Mouse (Mus musculus): Measurements from ENCODE around the gene Atp2a2. TPM values are rescaled to one million over a fixed set of nuclear protein-coding genes. Genes with fewer than 3 reads are reported as not detected.
"Not testable (repeated sequence)": the region's sequence is repeated elsewhere in the genome, so short reads cannot be mapped to it uniquely, and the experiment has no call there.

The Atp2a2 gene
- total RNA-seq, 2 experiments from 2014 or later = 737 to 785 TPM

DNA sequence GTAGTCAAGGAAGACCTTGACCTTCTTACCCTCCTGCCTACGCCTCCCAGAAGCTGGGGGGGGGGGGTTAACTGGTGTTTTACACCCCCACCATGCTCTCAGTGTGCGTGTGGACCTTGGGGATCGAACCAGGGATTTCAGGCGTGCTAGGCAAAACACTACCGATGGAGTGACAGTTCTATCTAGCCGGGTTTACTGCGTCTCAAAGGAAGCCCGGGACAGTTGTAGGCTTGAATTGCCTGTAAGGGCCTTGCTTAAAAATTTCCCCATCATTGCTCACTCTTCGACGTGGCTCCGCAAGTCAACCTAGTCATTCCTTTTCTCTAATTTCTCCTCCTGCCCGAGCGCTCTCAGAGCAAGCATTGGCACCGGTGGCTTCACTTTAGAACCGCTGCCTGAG, 78.9 kb downstream of the Atp2a2 start:
- DNase-seq (ENCODE audit: low spot score in 2 of 2) = no peak
- intact Hi-C loops (cut with DNase I) = no loop called here

DNA sequence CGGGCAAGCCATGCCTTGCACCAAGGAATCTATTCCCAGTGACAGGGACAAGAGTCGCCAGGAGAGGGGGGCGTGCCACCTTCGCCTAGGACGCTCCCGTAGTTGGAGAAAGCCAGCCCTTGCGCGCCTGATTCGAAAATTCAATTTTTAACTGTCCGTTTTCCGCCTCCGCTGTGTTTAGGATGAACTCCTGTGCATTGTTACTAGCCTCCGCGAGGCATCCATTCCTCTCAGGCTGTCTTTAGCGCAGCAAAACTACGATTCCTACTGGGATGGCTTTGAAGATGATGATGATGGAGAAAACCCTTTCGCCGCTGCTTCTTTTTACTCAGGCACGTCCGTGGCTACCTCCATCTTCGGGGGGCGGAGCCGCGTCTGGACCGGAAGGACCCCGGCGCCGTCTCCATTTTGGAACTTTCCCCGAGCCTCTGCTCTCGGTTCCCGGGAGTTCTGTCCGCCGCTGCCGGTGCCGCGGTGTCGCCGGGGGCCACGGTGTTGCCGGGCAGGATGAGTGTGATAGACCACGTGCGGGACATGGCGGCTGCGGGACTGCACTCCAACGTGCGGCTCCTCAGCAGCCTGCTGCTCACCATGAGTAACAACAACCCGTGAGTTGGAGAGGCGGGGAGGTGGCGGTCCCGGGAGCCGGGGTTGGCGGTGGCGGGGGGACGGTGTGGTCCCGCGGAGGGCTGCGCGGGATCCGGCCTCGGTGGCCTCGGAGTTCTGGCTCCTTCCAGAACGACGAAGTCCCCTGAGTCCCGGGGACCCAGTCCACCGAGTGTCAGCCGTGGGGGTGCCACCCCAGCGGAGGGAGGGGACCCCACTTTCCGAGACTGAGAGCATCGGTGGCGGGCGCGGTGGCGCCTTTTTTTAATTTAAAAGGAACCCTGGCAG, 79.7 kb downstream of the Atp2a2 start:
- intact Hi-C loops (cut with DNase I) = no loop called here
- peak; percentile 85 to 88 for DNase-seq (ENCODE audit: low spot score in 2 of 2)

DNA sequence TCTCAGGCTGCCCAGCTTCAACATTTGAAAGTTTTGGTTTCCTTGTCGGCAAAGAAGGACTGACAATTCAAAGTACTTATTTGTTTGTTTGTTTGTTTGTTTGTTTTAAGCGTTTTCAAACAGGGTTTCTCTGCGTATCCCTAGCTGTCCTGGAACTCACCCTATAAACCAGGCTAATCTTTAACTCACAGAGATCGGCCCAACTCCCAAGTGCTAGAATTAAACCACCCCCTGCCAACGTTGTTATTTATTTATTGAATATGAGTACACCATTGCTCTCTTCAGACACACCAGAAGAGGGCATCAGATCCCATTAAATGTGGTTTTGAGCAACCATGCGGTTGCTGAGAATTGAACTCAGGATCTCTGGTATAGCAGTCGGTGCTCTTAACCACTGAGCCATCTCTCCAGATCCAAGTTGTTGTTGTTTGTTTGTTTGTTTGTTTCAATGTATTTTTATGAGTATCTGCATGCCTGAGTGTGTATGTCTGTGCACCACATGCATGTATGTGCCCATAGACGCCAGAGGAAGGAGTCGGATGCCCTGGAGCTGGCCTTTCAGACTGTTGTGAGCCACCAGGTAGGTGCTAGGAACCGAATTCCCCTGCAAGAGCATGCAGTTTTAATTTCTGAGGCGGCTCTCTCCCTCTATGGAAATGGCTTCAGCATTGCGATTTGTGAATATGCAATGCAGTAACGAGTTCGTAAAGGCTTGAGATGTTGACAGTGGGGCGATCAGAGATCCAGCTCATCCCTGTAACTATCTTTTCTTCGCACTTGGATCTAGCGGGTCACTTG, 80.6 kb downstream of the Atp2a2 start, which contains the start of gene Anapc7:
Gene Anapc7 (plus strand): TSS at position 423 of the 798 bp plus-strand sequence.
- intact Hi-C loops (cut with DNase I) = no loop called here
- no peak for DNase-seq (ENCODE audit: low spot score in 2 of 2)

DNA sequence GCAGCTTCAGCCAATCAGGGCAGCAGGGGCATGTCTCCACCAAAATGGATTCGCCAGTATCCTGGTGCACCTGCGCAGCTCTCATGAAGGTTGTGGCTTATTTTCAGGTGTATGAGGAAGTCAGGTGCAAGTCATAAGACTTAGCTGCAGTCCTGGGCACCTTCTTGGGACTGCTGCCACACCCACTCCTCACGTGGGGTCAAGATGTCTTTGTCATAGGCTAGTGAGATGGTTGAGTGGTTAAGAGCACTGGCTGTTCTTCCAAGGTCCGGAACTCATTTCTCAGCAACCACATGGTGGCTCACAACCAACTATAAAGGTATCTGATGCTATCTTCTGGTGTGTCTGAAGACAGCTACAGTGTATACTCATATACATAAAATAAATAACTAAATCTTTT, 81.3 kb downstream of the Atp2a2 start:
- intact Hi-C loops (cut with DNase I); DNase-seq (ENCODE audit: low spot score in 2 of 2): not testable (repeated sequence)

DNA sequence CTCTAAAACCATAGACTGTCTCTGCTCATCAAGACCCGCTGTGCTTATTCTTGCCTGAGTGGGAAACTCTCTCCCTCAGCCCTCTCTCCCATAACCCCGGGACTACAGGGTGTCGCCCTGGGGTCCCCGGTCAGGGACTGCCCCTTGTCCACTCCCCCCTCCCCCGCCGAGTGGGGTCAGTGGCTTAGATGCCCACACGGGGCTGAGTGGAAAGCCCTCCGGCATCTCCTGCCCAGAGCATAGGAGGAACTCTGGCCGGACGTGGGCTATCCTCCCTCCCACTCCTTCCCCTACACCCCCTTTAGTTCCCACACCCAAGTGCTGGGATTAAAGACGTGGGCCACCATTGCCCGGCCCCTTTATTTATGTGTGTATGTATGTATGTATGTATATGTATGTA, 86.6 kb downstream of the Atp2a2 start:
- intact Hi-C loops (cut with DNase I) = no loop called here
- no peak for DNase-seq (ENCODE audit: low spot score in 2 of 2)

DNA sequence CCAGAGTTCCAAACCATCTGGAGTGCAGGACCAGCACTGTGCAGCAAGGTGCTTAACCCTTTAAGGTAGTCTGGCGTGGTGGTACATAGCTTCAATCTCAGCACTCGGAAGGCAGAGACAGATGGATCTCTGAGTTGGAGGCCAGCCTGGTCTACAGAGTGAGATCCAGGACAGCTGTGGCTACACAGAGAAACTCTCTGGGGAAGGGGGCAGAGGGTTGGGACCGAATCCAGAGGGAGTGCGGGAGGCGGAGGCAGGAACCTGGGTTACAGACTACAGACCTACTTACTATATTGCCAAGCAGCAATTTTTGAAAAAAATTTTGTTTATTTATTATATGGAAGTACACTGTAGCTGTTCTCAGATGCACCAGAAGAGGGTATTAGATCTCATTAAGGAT, 87.7 kb downstream of the Atp2a2 start:
- no peak for DNase-seq (ENCODE audit: low spot score in 2 of 2)
- intact Hi-C loops (cut with DNase I) = no loop called here

DNA sequence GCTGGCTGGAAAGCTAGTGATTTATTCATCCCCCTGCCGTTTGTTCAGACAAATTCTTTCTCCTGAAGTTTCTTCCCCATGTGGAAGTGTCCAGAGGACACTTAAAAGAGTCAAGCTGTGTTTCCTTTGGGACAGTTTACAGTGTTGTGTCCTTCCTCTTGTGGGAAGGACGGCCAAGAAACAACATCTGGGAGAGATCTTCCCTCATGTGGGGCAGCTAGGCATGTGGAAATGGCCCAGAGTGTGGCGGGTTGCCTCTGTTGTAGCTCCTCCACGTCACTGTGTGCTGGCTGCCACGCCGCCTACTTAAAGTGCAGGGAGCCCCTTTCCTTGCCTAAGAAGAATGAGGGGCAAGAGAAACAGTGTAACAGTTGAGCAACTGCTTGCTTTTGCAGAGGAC, 89.2 kb downstream of the Atp2a2 start:
- DNase-seq (ENCODE audit: low spot score in 2 of 2) = no peak
- intact Hi-C loops (cut with DNase I) = no loop called here

DNA sequence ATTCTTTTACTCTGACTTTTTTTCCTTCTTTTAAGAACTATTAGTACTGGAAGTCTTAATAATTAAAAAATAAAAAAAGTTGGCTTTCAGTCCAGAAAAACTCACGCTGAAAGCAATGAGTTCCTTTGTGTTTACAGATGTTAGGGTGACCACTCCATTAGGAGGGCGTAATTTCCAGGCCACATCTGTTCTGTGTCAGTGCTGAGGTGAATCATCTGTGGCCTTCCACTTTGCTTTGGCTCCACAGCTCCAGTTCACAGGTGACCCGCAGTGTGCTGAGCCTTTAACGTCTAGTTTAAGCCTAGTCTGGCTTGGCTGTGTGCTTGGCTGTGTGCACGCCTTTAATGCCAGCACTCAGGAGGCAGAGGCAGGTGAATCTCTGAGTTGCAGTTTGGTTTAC, 90.1 kb downstream of the Atp2a2 start:
- intact Hi-C loops (cut with DNase I) = no loop called here
- DNase-seq (ENCODE audit: low spot score in 2 of 2) = no peak

DNA sequence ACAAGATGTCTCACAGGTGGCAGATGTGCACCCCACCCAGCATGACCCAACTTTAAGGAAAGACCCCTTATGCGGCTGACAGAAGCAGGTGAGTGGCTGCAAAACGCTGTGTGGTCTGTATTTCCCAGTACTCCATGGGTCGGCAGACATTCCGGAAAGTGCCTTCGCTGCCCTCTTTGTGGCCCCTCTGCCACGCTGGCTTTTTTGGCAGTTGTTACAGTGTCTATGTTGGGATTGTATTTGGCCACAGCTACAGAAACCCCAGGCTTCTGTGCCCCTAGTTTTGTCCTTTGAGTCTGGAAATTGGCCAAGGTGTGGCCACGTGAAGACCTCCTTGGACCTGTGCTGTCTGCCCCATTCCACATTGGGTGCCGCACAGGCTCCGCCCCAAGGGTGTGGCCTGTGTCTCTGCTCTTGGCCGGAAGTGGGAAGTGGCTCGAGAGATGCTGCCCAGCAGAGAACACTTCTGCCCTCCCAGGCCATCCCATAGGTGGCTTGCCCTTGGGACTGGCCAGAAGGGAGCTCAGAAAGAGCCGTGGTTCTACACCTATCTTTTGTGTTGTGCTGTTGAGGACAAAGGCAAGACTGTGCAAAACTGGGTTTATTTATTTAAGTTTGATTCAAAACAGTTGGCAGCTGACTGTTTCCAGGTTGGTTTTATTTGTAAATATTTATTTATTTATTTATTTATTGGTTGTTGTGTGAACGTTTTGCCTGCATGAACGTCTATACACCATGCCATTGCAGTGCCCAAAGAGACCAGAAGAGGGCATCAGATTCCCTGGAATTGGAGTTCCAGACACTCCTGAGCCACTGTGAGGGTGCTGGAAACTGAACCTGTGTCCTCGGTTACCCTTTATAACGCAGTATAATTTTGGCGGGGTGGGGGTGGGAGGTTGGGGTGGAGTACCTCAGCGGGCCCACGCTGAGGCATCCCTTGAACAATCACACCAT, 92.1 kb downstream of the Atp2a2 start:
- intact Hi-C loops (cut with DNase I) = no loop called here
- DNase-seq (ENCODE audit: low spot score in 2 of 2) = no peak

DNA sequence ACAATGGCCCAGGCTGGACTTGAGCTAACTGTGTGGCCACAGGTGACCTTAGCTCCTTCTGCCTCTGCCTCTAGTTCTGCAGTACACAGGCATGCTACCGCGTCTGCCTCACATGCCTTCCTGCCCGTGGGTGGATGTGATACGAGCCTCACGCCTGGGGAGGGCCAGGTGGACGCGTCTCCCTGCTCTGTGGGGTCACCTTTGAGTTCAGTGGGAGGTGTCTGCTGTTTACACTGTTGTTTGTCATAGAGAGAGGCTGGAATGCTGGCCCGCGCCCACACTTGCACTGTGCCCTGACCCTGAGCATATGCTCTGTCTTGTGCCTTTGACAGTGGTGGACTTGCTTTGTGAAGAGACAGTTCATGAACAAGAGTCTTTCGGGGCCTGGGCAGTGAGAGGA, 96.5 kb downstream of the Atp2a2 start:
- intact Hi-C loops (cut with DNase I) = no loop called here
- DNase-seq (ENCODE audit: low spot score in 2 of 2) = no peak

Other genes starting within 250 kb of the Atp2a2 start
- 10 to 100 TPM; 10.4 to 12.1 TPM for gene Tctn1, start 237.8 kb downstream of the Atp2a2 start, total RNA-seq (2021)
- 10 to 100 TPM; 30.4 to 31.9 TPM for gene Pptc7, start 217.9 kb downstream of the Atp2a2 start, total RNA-seq (2021)
- gene Rad9b, start 148.0 kb downstream of the Atp2a2 start, total RNA-seq (2021) = 1 to 10 TPM; 3.0 to 3.7 TPM
- 100 to 1,000 TPM; 200 to 203 TPM for gene Vps29, start 147.9 kb downstream of the Atp2a2 start, total RNA-seq (2021)
- 10 to 100 TPM; 23.4 to 25.7 TPM for gene Gpn3, start 130.3 kb downstream of the Atp2a2 start, total RNA-seq (2021)
- 10 to 100 TPM; 74.2 to 77.6 TPM for gene Fam216a, start 129.9 kb downstream of the Atp2a2 start, total RNA-seq (2021)
- 100 to 1,000 TPM; 250 to 273 TPM for gene Arpc3, start 110.3 kb downstream of the Atp2a2 start, total RNA-seq (2021)
- 10 to 100 TPM; 29.5 to 31.2 TPM for gene Anapc7, start 80.5 kb downstream of the Atp2a2 start, total RNA-seq (2021)
- gene Ift81, start 112.3 kb upstream of the Atp2a2 start, total RNA-seq (2021) = 10 to 100 TPM; 35.5 to 36.5 TPM
- gene P2rx7, start 141.7 kb upstream of the Atp2a2 start, total RNA-seq (2021) = 1 to 10 TPM; 6.3 to 6.8 TPM
- gene P2rx4, start 205.3 kb upstream of the Atp2a2 start, total RNA-seq (2021) = 10 to 100 TPM; 11.3 to 11.9 TPM